ENCODE assay signal across 23 mouse cellular contexts in the genomic region with DNA sequence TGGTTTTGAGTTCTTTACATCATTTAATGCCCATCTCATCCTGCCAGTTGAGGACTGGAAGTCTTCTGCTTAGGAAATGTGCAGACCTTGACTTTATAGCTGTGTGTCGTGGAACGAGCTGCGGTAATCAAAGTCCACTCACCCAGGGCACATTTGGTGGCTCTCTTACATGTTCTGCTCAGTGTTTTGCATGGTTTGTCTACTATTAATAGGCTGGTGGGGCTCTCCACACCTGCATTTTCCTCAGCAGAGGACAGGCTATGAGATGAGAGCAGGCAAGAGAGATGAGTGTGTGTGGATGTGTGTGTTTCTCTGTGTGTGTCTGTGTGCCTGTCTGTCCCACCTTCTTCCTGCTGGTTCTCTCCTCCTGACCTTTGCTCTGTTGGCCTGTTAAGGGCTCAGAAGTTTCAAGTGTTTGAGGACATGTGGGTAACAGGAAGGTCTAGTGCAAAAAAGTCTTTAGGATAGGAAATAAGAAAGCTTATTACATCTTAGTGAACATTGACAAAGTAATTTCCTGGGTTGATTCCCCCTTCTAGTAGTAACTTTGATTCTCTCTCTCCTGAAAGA. TPM values are rescaled to one million over a fixed set of nuclear protein-coding genes. Genes with fewer than 3 reads are reported as not detected.
A peak's percentile ranks its signal among the peaks of the same experiment; 100 is the strongest.
DNase-seq lines count a peak whose midpoint lies in the region; ATAC-seq and TF ChIP-seq lines count a peak whose summit lies in the region.
"Had no signal": no experiment of that assay in that cellular context is flagged by ENCODE, and none has a peak within 500 bp of the region (broad histone marks: within the 10 kb centered on the region; RNA-seq: fewer than 3 reads in every experiment).

No protein-coding gene starts in this region.

- H3K9ac ChIP-seq in kidney, embryonic 16.5 days (replicated peaks; ENCODE audit: low read length) = no peak overlapping the region
- no peak overlapping the region for H3K9ac ChIP-seq in liver, adult 2 months (ENCODE audit: low read depth, low read length)
- H3K9ac ChIP-seq in liver, embryonic 12.5 days = no peak overlapping the region
- no peak overlapping the region for H3K9ac ChIP-seq in intestine, postnatal 0 days (ENCODE audit: low read depth, low read length)
- H3K9ac ChIP-seq: embryonic facial prominence, embryonic 13.5 days; forebrain, embryonic 15.5 days; hindbrain, embryonic 15.5 days had no signal

- no peak overlapping the region for H3K4me2 ChIP-seq in kidney, embryonic 16.5 days (replicated peaks; ENCODE audit: low read depth, low read length)
- H3K4me2 ChIP-seq in liver, embryonic 12.5 days = no peak overlapping the region
- H3K4me2 ChIP-seq in intestine, postnatal 0 days (replicated peaks; ENCODE audit: low read depth) = no peak overlapping the region
- H3K4me2 ChIP-seq: embryonic facial prominence, embryonic 13.5 days; forebrain, embryonic 15.5 days; hindbrain, embryonic 15.5 days had no signal

- H3K27me3 ChIP-seq in kidney, embryonic 16.5 days (ENCODE audit: insufficient read depth, low read length) = no peaks in the 10 kb centered on the region
- H3K27me3 ChIP-seq in liver, adult 2 months (ENCODE audit: control insufficient read depth, insufficient read depth, low read length) = no peaks in the 10 kb centered on the region
- H3K27me3 ChIP-seq in liver, embryonic 12.5 days (replicated peaks) = no peaks in the 10 kb centered on the region
- H3K27me3 ChIP-seq in intestine, postnatal 0 days (replicated peaks; ENCODE audit: control insufficient read depth, insufficient read depth, low read length) = no peaks in the 10 kb centered on the region
- H3K27me3 ChIP-seq: embryonic facial prominence, embryonic 13.5 days; forebrain, embryonic 15.5 days; hindbrain, embryonic 15.5 days had no signal

- peaks cover 34% of the 10 kb centered on the region for H3K4me1 ChIP-seq in kidney, embryonic 16.5 days (ENCODE audit: insufficient read depth, low read length)
- peaks cover 34% of the 10 kb centered on the region for H3K4me1 ChIP-seq in liver, adult 2 months (ENCODE audit: control insufficient read depth, insufficient read depth, low read length)
- H3K4me1 ChIP-seq in liver, embryonic 12.5 days = peaks cover 64% of the 10 kb centered on the region
- H3K4me1 ChIP-seq in intestine, postnatal 0 days (replicated peaks; ENCODE audit: control insufficient read depth, insufficient read depth, low read length) = 0 out of 2 replicates have a peak, but pooled peaks cover 5% of the 10 kb centered on the region

- H3K4me3 ChIP-seq in kidney, embryonic 16.5 days (ENCODE audit: low read length) = no peak overlapping the region
- no peak overlapping the region for H3K4me3 ChIP-seq in liver, adult 2 months (ENCODE audit: insufficient read depth, low read depth, low read length)
- no peak overlapping the region for H3K4me3 ChIP-seq in liver, embryonic 12.5 days
- H3K4me3 ChIP-seq in intestine, postnatal 0 days (ENCODE audit: low read depth, low read length) = no peak overlapping the region
- H3K4me3 ChIP-seq: embryonic facial prominence, embryonic 13.5 days; forebrain, embryonic 15.5 days; hindbrain, embryonic 15.5 days had no signal

- TF ChIP-seq CTCF in liver, adult 2 months (IDR thresholded peaks at IDR 0.05; ENCODE audit: low read depth, low read length) = no peak
- no peak for TF ChIP-seq CTCF in intestine, postnatal 0 days (IDR thresholded peaks at IDR 0.05; ENCODE audit: low read depth)

- no peak for ATAC-seq in kidney, embryonic 16.5 days (ENCODE audit: low FRiP score, low TSS enrichment)
- no peak for ATAC-seq in liver, embryonic 12.5 days
- ATAC-seq in intestine, postnatal 0 days = peak; percentile 65
- ATAC-seq: forebrain, embryonic 15.5 days had no signal

- no peak for TF ChIP-seq POLR2A in liver, adult 2 months (IDR thresholded peaks at IDR 0.05; ENCODE audit: extremely low read depth, insufficient read depth, low read length)

- no peak overlapping the region for H3K27ac ChIP-seq in kidney, embryonic 16.5 days (ENCODE audit: low read length)
- H3K27ac ChIP-seq in liver, adult 2 months (replicated peaks; ENCODE audit: insufficient read depth, low read depth, low read length) = peak overlapping the region; percentile 59
- no peak overlapping the region for H3K27ac ChIP-seq in liver, embryonic 12.5 days
- peak overlapping the region; percentile 61 for H3K27ac ChIP-seq in intestine, postnatal 0 days (ENCODE audit: low read depth, low read length)
- H3K27ac ChIP-seq: embryonic facial prominence, embryonic 13.5 days; forebrain, embryonic 15.5 days; hindbrain, embryonic 15.5 days; kidney, postnatal 0 days had no signal

- 73% methylated on average over 3 of the region's 3 CpGs for WGBS in kidney, embryonic 16.5 days
- WGBS in liver, adult 2 months = 30% methylated on average over 3 of the region's 3 CpGs
- 84% methylated on average over 3 of the region's 3 CpGs for WGBS in liver, embryonic 12.5 days (ENCODE audit: insufficient replicate concordance)
- 37% methylated on average over 3 of the region's 3 CpGs for WGBS in intestine, postnatal 0 days

- H3K79me2 ChIP-seq in liver, adult 2 months (ENCODE audit: control insufficient read depth, insufficient read depth, low read length) = peaks cover 3% of the 10 kb centered on the region; the same call in 1 of the 2 replicates

- peak; percentile 82 for DNase-seq in heart, adult 11 months
- DNase-seq in heart, postnatal 4 days = no peak
- peak; percentile 32 for DNase-seq in kidney, adult 18-20 months
- peak; percentile 67 for DNase-seq in liver, adult 2 months (ENCODE audit: extremely low read depth, low read depth, low spot score)
- DNase-seq in urinary bladder, postnatal 4 days (ENCODE audit: low spot score in 2 of 2) = no peak
- DNase-seq: adrenal gland, postnatal 14 days; cerebellum, adult 11-12 months; cerebellum, postnatal 14 days; gastrocnemius, postnatal 36 days; heart, postnatal 36 days; left cerebral cortex, postnatal 4 days; lung, adult 18-20 months; lung, postnatal 14 days; midbrain, embryonic 14.5 days; right cerebral cortex, postnatal 14 days; thymus, adult 2 months had no signal

- no peaks in the 10 kb centered on the region for H3K36me3 ChIP-seq in kidney, embryonic 16.5 days (ENCODE audit: insufficient read depth, low read length)
- H3K36me3 ChIP-seq in liver, adult 2 months (ENCODE audit: control insufficient read depth, insufficient read depth, low read length) = no peaks in the 10 kb centered on the region
- H3K36me3 ChIP-seq in liver, embryonic 12.5 days = no peaks in the 10 kb centered on the region
- H3K36me3 ChIP-seq in intestine, postnatal 0 days (ENCODE audit: control insufficient read depth, insufficient read depth) = no peaks in the 10 kb centered on the region; the same call in 1 of the 2 replicates
- H3K36me3 ChIP-seq: embryonic facial prominence, embryonic 13.5 days; forebrain, embryonic 15.5 days; hindbrain, embryonic 15.5 days had no signal

- H3K9me3 ChIP-seq in kidney, embryonic 16.5 days (ENCODE audit: low read length) = no peaks in the 10 kb centered on the region
- H3K9me3 ChIP-seq in liver, embryonic 12.5 days (replicated peaks) = no peaks in the 10 kb centered on the region
- H3K9me3 ChIP-seq in intestine, postnatal 0 days (ENCODE audit: control insufficient read depth) = no peaks in the 10 kb centered on the region
- H3K9me3 ChIP-seq: embryonic facial prominence, embryonic 13.5 days; forebrain, embryonic 15.5 days; hindbrain, embryonic 15.5 days had no signal

RNA-seq across cellular contexts. Expression of a gene that starts 8.9 kb away (rescaled TPM):
- total RNA-seq in heart, postnatal 4 days (2021) = 10 to 100 TPM; 13.8 to 15.2 TPM
- 4.1 and 6.8 TPM in 2 replicates for polyA plus RNA-seq in kidney, embryonic 16.5 days (2015; fragmentation: Nextera tagmentation; extraction: Ambion mirVana)
- total RNA-seq in liver, adult 2 months (2014; rRNA removed) = 1.3 and 1.5 TPM in 2 replicates
- 1.8 and 2.1 TPM in 2 replicates for polyA plus RNA-seq in liver, adult 2 months (2012; rRNA removed)
- 3.0 and 4.2 TPM in 2 replicates for polyA plus RNA-seq in liver, embryonic 12.5 days (2016; fragmentation: Nextera tagmentation; extraction: Ambion mirVana)
- polyA plus RNA-seq in intestine, postnatal 0 days (2015; fragmentation: Nextera tagmentation; extraction: Ambion mirVana) = 0.86 and 0.98 TPM in 2 replicates

RNA-seq across cellular contexts. Expression of a gene that starts 36.4 kb away (rescaled TPM):
- total RNA-seq in heart, postnatal 4 days (2021) = 1 to 10 TPM; 5.8 to 6.4 TPM
- 13.8 and 28.9 TPM in 2 replicates for polyA plus RNA-seq in kidney, embryonic 16.5 days (2015; fragmentation: Nextera tagmentation; extraction: Ambion mirVana)
- total RNA-seq in liver, adult 2 months (2014; rRNA removed) = 4.0 and 9.3 TPM in 2 replicates
- polyA plus RNA-seq in liver, adult 2 months (2012; rRNA removed) = 57.1 and 65.8 TPM in 2 replicates
- polyA plus RNA-seq in liver, embryonic 12.5 days (2016; fragmentation: Nextera tagmentation; extraction: Ambion mirVana) = 9.6 and 11.7 TPM in 2 replicates
- 13.2 and 14.8 TPM in 2 replicates for polyA plus RNA-seq in intestine, postnatal 0 days (2015; fragmentation: Nextera tagmentation; extraction: Ambion mirVana)

RNA-seq across cellular contexts. Expression of a gene that starts 53.3 kb away (rescaled TPM):
- 10 to 100 TPM; 89.9 to 94.5 TPM for total RNA-seq in heart, postnatal 4 days (2021)
- 75.0 and 78.4 TPM in 2 replicates for polyA plus RNA-seq in kidney, embryonic 16.5 days (2015; fragmentation: Nextera tagmentation; extraction: Ambion mirVana)
- 19.9 and 21.5 TPM in 2 replicates for total RNA-seq in liver, adult 2 months (2014; rRNA removed)
- polyA plus RNA-seq in liver, adult 2 months (2012; rRNA removed) = 5.9 and 6.2 TPM in 2 replicates
- 46.4 and 50.8 TPM in 2 replicates for polyA plus RNA-seq in liver, embryonic 12.5 days (2016; fragmentation: Nextera tagmentation; extraction: Ambion mirVana)
- polyA plus RNA-seq in intestine, postnatal 0 days (2015; fragmentation: Nextera tagmentation; extraction: Ambion mirVana) = 54.7 and 57.3 TPM in 2 replicates

Comparison
In these comparisons a context has a peak if more than half of its experiments do, and no peak if none do; other contexts are left out.
1. DNase-seq: peak in heart, adult 11 months (single experiment), kidney, adult 18-20 months (single experiment) and liver, adult 2 months (single experiment); none in heart, postnatal 4 days (single experiment) and urinary bladder, postnatal 4 days (0 of 2).
2. H3K27ac ChIP-seq: peak in liver, adult 2 months (single experiment) and intestine, postnatal 0 days (single experiment); none in kidney, embryonic 16.5 days (single experiment) and liver, embryonic 12.5 days (single experiment).